Mouse (Mus musculus) embryonic fibroblast, embryonic 13.5 days (primary cell): Measurements from ENCODE around the gene Gpm6b. TPM values are rescaled to one million over a fixed set of nuclear protein-coding genes. Genes with fewer than 3 reads are reported as not detected.

Experiments used
- H3K27ac ChIP-seq: 2 replicates; pipeline ENCODE4 v1.5.1; 2012; ENCODE audit warnings: low read length, control low read depth, inconsistent platforms; ENCODE audit not compliant: insufficient read depth
- H3K4me1 ChIP-seq: 2 replicates; pipeline ENCODE4 v1.6.1; 2011; ENCODE audit warnings: low read length; ENCODE audit not compliant: control insufficient read depth, insufficient read depth
- H3K4me3 ChIP-seq: 2 replicates; pipeline ENCODE4 v1.5.1; 2011; ENCODE audit warnings: mild to moderate bottlenecking, control low read depth, low read length; ENCODE audit not compliant: insufficient read depth
- CTCF ChIP-seq: IDR thresholded peaks from 2 replicates; pipeline ENCODE4 v1.5.1; 2011; ENCODE audit warnings: mild to moderate bottlenecking, control low read depth, low read length, moderate library complexity, borderline replicate concordance; ENCODE audit not compliant: insufficient read depth
- POLR2A ChIP-seq: IDR thresholded peaks from 2 replicates; pipeline ENCODE4 v1.6.1; 2011; ENCODE audit warnings: low read depth, mild to moderate bottlenecking, control low read depth, low read length, moderate library complexity
- polyA plus RNA-seq: library from polyadenylated mRNA; stranded (reverse); fragments of >200 nt; gene quantifications from 2 replicates; pipeline ENCODE4 v1.2.4, GENCODE M21; 2011; ENCODE audit warnings: low read depth; ENCODE audit not compliant: missing spikeins, insufficient read length

Gpm6b gene
- polyA plus RNA-seq, 1 experiment, result 48.3 TPM

- no peak overlapping the region for H3K27ac ChIP-seq
Measured at GRCm38 (mm10) chrX:166348086-166348485, 109.4 kb downstream of the Gpm6b start.

GRCm38 (mm10) chrX:166348634-166349033 is 109.9 kb downstream of the Gpm6b start:
- H3K4me3 ChIP-seq, result no peak overlapping the region
- no peak overlapping the region for H3K27ac ChIP-seq
- no peaks in the 10 kb centered on the region for H3K4me1 ChIP-seq
- TF ChIP-seq POLR2A, result no peak
- TF ChIP-seq CTCF, result no peak

More at GRCm38 (mm10) chrX:166348086-166348485, 109.4 kb downstream of the Gpm6b start:
- H3K4me1 ChIP-seq, result no peaks in the 10 kb centered on the region
- TF ChIP-seq CTCF (no peak), POLR2A (no peak)
- no peak overlapping the region for H3K4me3 ChIP-seq

DNA sequence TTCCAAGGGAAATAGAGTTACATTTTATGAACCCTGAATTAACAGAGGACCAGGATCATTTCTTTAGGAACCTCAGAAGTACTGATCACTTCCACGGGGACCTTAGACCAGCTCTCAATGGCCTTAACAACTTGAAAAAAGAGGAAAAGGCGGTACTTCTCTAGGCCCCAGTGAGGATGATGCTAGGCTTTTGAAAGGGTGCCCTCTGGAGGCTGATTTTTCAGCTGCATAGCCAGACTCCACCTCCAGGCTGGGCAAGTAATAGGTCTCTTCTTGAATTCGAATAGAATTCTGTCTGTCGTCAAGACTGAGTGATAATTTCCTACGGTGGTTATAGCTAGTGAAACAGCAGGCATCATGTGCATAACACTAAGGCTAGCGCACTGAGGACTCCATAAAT is 113.1 kb downstream of the Gpm6b start:
- H3K4me3 ChIP-seq, result no peak overlapping the region
- no peak for TF ChIP-seq CTCF
- TF ChIP-seq POLR2A, result no peak

DNA sequence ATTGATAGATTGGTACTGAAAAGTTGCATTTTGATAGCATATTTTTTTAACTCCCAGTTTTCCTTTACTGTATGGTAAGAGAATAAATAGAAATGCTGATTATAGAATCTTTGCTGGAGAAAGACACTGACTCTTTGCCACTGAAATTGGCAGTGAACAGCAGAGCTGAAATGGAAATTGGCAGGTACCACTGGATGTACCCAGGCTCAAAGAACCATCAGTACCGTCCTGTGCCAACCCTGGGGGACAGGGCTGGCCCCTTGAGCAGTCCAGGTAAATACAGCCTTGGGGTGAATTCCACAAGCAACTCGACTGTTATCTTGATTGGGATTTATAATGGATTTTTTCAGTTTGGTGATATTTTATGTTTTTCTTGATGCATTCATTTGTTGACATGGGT is 114.7 kb downstream of the Gpm6b start:
- Histone ChIP-seq H3K4me1 (no peaks in the 10 kb centered on the region), H3K27ac (no peak overlapping the region), H3K4me3 (no peak overlapping the region)
- TF ChIP-seq POLR2A (no peak), CTCF (no peak)

More for the DNA sequence above, 113.1 kb downstream of the Gpm6b start:
- Histone ChIP-seq H3K27ac (no peak overlapping the region), H3K4me1 (no peaks in the 10 kb centered on the region)

GRCm38 (mm10) chrX:166354913-166355312 is 116.2 kb downstream of the Gpm6b start:
- Histone ChIP-seq H3K4me1 (no peaks in the 10 kb centered on the region), H3K4me3 (no peak overlapping the region), H3K27ac (no peak overlapping the region)
- TF ChIP-seq POLR2A (no peak), CTCF (no peak)

DNA sequence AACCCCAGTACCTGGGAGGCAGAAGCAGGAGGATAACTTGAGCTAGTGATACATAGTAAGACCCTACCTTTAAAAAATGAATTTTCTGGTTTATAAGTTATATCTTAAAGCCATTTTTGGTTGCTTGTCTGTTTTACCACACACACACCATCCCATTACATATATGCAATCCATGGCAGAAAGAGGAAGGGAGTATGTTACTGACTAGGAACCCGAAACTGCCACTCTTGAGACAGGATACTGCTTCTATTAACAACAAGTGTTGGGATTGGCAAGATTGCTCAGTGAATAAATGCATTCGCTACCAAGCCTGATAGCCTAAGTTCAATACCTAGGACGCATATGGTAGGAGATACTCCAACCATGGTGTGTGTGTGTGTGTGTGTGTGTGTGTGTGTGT is 117.6 kb downstream of the Gpm6b start:
- Histone ChIP-seq H3K4me3 (no peak overlapping the region), H3K4me1 (no peaks in the 10 kb centered on the region), H3K27ac (no peak overlapping the region)
- TF ChIP-seq POLR2A, result no peak
- no peak for TF ChIP-seq CTCF

- TF ChIP-seq POLR2A (no peak), CTCF (no peak)
- Histone ChIP-seq H3K4me3 (no peak overlapping the region), H3K27ac (no peak overlapping the region), H3K4me1 (no peaks in the 10 kb centered on the region)
Measured at GRCm38 (mm10) chrX:166358955-166359354, 120.2 kb downstream of the Gpm6b start.

- H3K4me3 ChIP-seq, result no peak overlapping the region
- no peak overlapping the region for H3K27ac ChIP-seq
- no peaks in the 10 kb centered on the region for H3K4me1 ChIP-seq
- TF ChIP-seq POLR2A, result no peak
- TF ChIP-seq CTCF, result no peak
Measured at GRCm38 (mm10) chrX:166359927-166360440, 121.3 kb downstream of the Gpm6b start.

- Histone ChIP-seq H3K4me3 (no peak overlapping the region), H3K27ac (no peak overlapping the region), H3K4me1 (no peaks in the 10 kb centered on the region)
- TF ChIP-seq CTCF (no peak), POLR2A (no peak)
Measured at GRCm38 (mm10) chrX:166360455-166360854, 121.7 kb downstream of the Gpm6b start.

- TF ChIP-seq POLR2A, result no peak
- no peak for TF ChIP-seq CTCF
- Histone ChIP-seq H3K4me3 (no peak overlapping the region), H3K4me1 (no peaks in the 10 kb centered on the region), H3K27ac (no peak overlapping the region)
Measured at GRCm38 (mm10) chrX:166365458-166366213, 126.9 kb downstream of the Gpm6b start.
